Mouse (Mus musculus) neural tube, embryonic 11.5 days (tissue): ENCODE measurements around the gene Ttc4. TPM values are rescaled to one million over a fixed set of nuclear protein-coding genes. Genes with fewer than 3 reads are reported as not detected.

Experiments
- ATAC-seq: fragments of 200-750 bp; cut with Nextera tagmentation; 2 replicates; pipeline ENCODE4 v1.8.0; 2017; ENCODE audit warnings: moderate number of reproducible peaks, mild to moderate bottlenecking, moderate TSS enrichment, moderate library complexity; ENCODE audit not compliant: insufficient read depth, low FRiP score, low TSS enrichment
- DNase-seq: peaks from one replicate; pipeline ENCODE4 v3.0.0-alpha.2; 2015; ENCODE audit warnings: low spot score
- H3K27ac ChIP-seq: fragments of 300-500 bp; sonication (generic); 2 replicates; pipeline ENCODE4 v1.5.1; 2014; ENCODE audit warnings: low read depth, mild to moderate bottlenecking, low read length
- H3K27me3 ChIP-seq: fragments of 300-500 bp; sonication (generic); 2 replicates; pipeline ENCODE4 v1.6.1; 2014; ENCODE audit warnings: mild to moderate bottlenecking, low read length, mixed read lengths; ENCODE audit not compliant: control insufficient read depth, insufficient read depth
- H3K36me3 ChIP-seq: fragments of 300-500 bp; sonication (generic); 2 replicates; pipeline ENCODE4 v1.6.1; 2014; ENCODE audit warnings: mild to moderate bottlenecking, low read length, moderate library complexity, mixed read lengths; ENCODE audit not compliant: control insufficient read depth, insufficient read depth
- H3K4me1 ChIP-seq: fragments of 300-500 bp; sonication (generic); 2 replicates; pipeline ENCODE4 v1.6.1; 2014; ENCODE audit warnings: low read length, mixed read lengths; ENCODE audit not compliant: control insufficient read depth, insufficient read depth
- H3K4me2 ChIP-seq: fragments of 300-500 bp; sonication (generic); 2 replicates; pipeline ENCODE4 v1.6.1; 2014; ENCODE audit warnings: low read depth, mild to moderate bottlenecking, moderate library complexity
- H3K4me3 ChIP-seq: fragments of 300-500 bp; sonication (generic); 2 replicates; pipeline ENCODE4 v1.5.1; 2014; ENCODE audit warnings: low read depth, low read length
- H3K9ac ChIP-seq: fragments of 300-500 bp; sonication (generic); 2 replicates; pipeline ENCODE4 v1.6.1; 2014; ENCODE audit warnings: mild to moderate bottlenecking, low read length
- H3K9me3 ChIP-seq: fragments of 300-500 bp; sonication (generic); 2 replicates; pipeline ENCODE4 v1.6.1; 2016; ENCODE audit warnings: low read length; ENCODE audit not compliant: control insufficient read depth
- WGBS: fragments of 180-500 bp; shearing (Covaris S2); extraction: QIAGEN DNeasy Blood & Tissue Kit; methylation state at CpG from one replicate; pipeline ENCODE4 v1.1.7; 2014; 5-methylcytosine and 5-hydroxymethylcytosine counted together
- polyA plus RNA-seq: library from polyadenylated mRNA; unstranded; fragments of >200 nt; fragmentation: Nextera tagmentation; extraction: Ambion mirVana; gene quantifications from 2 replicates; pipeline ENCODE4 v1.2.1, GENCODE M21; 2014

Ttc4 gene
- polyA plus RNA-seq, result 96.0 and 114 TPM in 2 replicates

DNA sequence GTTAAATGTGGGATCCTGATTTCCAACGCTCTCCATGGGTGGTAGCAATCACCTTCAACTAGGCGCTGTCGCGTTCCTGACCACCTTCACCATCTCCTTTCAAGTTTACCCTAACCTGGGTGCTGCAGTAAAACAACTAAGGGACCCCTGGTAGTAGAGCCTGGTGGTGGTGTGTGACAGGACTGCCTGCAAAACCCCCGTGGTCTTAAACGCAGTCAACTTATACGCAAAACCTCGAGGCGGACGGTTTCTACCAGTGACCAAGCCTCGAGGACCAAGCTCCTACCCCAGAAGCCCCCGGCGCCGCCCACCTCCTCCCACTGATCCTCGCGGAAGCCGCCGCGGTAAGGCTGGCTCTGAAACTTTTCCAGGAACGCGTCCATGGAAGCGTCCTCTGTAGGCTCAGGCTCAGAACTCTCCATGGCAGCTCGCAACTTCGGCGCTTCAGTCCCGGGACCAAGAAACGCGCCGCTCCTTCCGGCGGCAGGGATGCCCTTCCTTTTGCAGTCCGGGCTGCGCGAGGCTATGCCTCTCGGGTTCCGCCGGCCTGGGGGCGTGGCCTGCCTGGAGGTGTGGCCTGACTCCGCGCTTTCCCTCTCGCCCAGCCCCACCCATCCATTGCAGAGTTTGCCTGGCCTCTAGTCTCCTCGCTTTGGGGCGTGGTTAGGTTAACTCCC lies at the start of gene Ttc4:
Gene Ttc4 (minus strand): TSS at position 503 of the 677 bp plus-strand sequence.
- no peaks in the 10 kb centered on the region for H3K27me3 ChIP-seq
- peak within 1 kb of the TSS; percentile 84 for H3K9ac ChIP-seq
- H3K9me3 ChIP-seq, result no peaks in the 10 kb centered on the region
- peak within 1 kb of the TSS; percentile 87 for H3K4me3 ChIP-seq
- DNase-seq (peak; percentile 95), ATAC-seq (peak; percentile 99)
- WGBS, result under 1% methylated on average over 43 of the region's 43 CpGs
- H3K27ac ChIP-seq, result 0 out of 2 replicates have a peak within 1 kb of the TSS, but pooled peaks have one; percentile 14
- 0 out of 2 replicates have a peak, but pooled peaks cover 2% of the 10 kb centered on the region for H3K36me3 ChIP-seq
- peaks cover 5% of the 10 kb centered on the region; the same call in 1 of the 2 replicates for H3K4me1 ChIP-seq
- peak within 1 kb of the TSS; percentile 90 for H3K4me2 ChIP-seq

GRCm38 (mm10) chr4:106720631-106721030 lies 41.9 kb upstream of the Ttc4 start:
- no peak for DNase-seq
- no peaks in the 10 kb centered on the region for H3K9me3 ChIP-seq
- WGBS, result 91% methylated on average over 4 of the region's 4 CpGs
- H3K4me2 ChIP-seq, result no peak overlapping the region
- ATAC-seq, result no peak
- no peak overlapping the region for H3K27ac ChIP-seq
- H3K4me1 ChIP-seq, result no peaks in the 10 kb centered on the region
- no peaks in the 10 kb centered on the region for H3K36me3 ChIP-seq
- no peaks in the 10 kb centered on the region for H3K27me3 ChIP-seq
- H3K9ac ChIP-seq, result no peak overlapping the region
- H3K4me3 ChIP-seq, result no peak overlapping the region

DNA sequence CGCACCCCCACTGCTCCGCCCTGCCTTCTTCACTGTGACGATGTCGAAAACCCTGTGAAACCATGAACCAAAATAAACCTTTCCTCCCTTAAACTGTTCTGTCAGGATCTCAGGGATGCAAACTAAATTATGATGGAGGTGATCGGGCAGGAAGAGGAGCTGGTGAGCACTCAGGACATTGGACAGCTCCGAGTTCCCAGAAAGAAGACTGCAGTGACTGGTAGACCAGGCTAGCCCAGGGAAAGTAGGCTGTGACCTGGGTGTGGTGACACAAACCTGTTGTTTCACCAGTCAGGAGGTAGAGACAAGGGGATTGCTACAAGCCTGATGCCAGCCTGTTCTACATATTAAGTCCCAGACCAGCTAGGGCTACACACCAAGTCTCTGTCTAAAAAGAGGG lies 34.9 kb upstream of the Ttc4 start:
- Histone ChIP-seq H3K36me3 (no peaks in the 10 kb centered on the region), H3K4me2 (no peak overlapping the region), H3K9me3 (no peaks in the 10 kb centered on the region), H3K4me1 (no peaks in the 10 kb centered on the region), H3K27ac (no peak overlapping the region), H3K4me3 (no peak overlapping the region), H3K27me3 (no peaks in the 10 kb centered on the region), H3K9ac (no peak overlapping the region)
- DNase-seq (no peak), ATAC-seq (no peak)
- 90% methylated on average over 6 of the region's 6 CpGs for WGBS

- peak; percentile 78 for DNase-seq
- Histone ChIP-seq H3K27ac (no peak overlapping the region), H3K36me3 (no peaks in the 10 kb centered on the region), H3K4me1 (no peaks in the 10 kb centered on the region), H3K9me3 (no peaks in the 10 kb centered on the region), H3K27me3 (no peaks in the 10 kb centered on the region), H3K9ac (no peak overlapping the region), H3K4me3 (no peak overlapping the region), H3K4me2 (no peak overlapping the region)
- WGBS, result 3% methylated on average over 8 of the region's 8 CpGs
- ATAC-seq, result no peak
These were observed 29.7 kb upstream of the Ttc4 start for GRCm38 (mm10) chr4:106708408-106708807.

- WGBS, result 40% methylated on average over 5 of the region's 5 CpGs
- no peaks in the 10 kb centered on the region for H3K4me1 ChIP-seq
- no peaks in the 10 kb centered on the region for H3K36me3 ChIP-seq
- no peak for DNase-seq
- no peaks in the 10 kb centered on the region for H3K9me3 ChIP-seq
- no peak for ATAC-seq
- H3K9ac ChIP-seq, result no peak overlapping the region
- H3K27ac ChIP-seq, result no peak overlapping the region
- no peak overlapping the region for H3K4me2 ChIP-seq
- H3K27me3 ChIP-seq, result no peaks in the 10 kb centered on the region
- H3K4me3 ChIP-seq, result no peak overlapping the region
These were observed 29.2 kb upstream of the Ttc4 start for GRCm38 (mm10) chr4:106707957-106708356.

DNA sequence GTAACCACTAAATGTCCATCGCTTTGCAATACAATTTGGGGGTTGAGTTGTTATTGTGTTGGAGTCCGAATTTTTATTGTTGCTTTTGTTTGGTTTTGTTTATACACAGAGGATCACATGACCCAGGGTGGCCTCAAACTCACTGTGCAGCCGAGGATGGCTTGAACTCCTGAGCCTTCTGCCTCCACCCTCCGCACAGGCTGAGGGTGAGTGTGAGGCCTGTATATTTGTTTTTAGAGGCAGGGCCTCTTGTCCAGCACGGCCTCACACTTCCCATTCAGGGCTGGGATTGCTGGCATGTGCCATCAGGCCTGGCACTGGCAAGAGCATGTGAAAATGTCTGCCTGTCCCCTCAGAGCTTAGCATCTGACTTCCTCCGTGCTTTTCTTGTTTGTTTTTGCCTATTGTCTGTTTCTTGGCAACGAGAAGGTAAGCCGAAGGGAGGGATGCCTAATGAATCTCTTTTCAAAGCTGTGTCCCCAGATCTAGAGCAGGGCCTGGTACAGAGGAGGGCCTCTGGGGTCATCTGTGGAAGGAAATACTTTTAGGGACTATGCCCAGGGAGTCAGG lies 26.4 kb upstream of the Ttc4 start:
- ATAC-seq (no peak), DNase-seq (no peak)
- no peaks in the 10 kb centered on the region for H3K4me1 ChIP-seq
- H3K4me3 ChIP-seq, result no peak overlapping the region
- no peaks in the 10 kb centered on the region for H3K9me3 ChIP-seq
- WGBS, result 39% methylated on average over 8 of the region's 8 CpGs
- no peak overlapping the region for H3K4me2 ChIP-seq
- H3K9ac ChIP-seq, result 0 out of 2 replicates have a peak overlapping the region, but pooled peaks have one; percentile 18
- H3K27me3 ChIP-seq, result no peaks in the 10 kb centered on the region
- no peaks in the 10 kb centered on the region for H3K36me3 ChIP-seq
- no peak overlapping the region for H3K27ac ChIP-seq

GRCm38 (mm10) chr4:106704416-106704815 lies 25.7 kb upstream of the Ttc4 start:
- H3K36me3 ChIP-seq, result no peaks in the 10 kb centered on the region
- H3K4me1 ChIP-seq, result no peaks in the 10 kb centered on the region
- DNase-seq (no peak), ATAC-seq (no peak)
- H3K9ac ChIP-seq, result no peak overlapping the region
- no peak overlapping the region for H3K4me3 ChIP-seq
- H3K9me3 ChIP-seq, result no peaks in the 10 kb centered on the region
- H3K27ac ChIP-seq, result no peak overlapping the region
- H3K27me3 ChIP-seq, result no peaks in the 10 kb centered on the region
- no peak overlapping the region for H3K4me2 ChIP-seq
- 69% methylated on average over 11 of the region's 11 CpGs for WGBS

- no peaks in the 10 kb centered on the region for H3K27me3 ChIP-seq
- ATAC-seq (no peak), DNase-seq (no peak)
- no peaks in the 10 kb centered on the region for H3K36me3 ChIP-seq
- H3K9me3 ChIP-seq, result no peaks in the 10 kb centered on the region
- no peak overlapping the region for H3K4me2 ChIP-seq
- 83% methylated on average over 10 of the region's 10 CpGs for WGBS
- H3K4me3 ChIP-seq, result no peak overlapping the region
- H3K9ac ChIP-seq, result no peak overlapping the region
- H3K4me1 ChIP-seq, result no peaks in the 10 kb centered on the region
- no peak overlapping the region for H3K27ac ChIP-seq
These were observed 25.2 kb upstream of the Ttc4 start for GRCm38 (mm10) chr4:106703956-106704355.

GRCm38 (mm10) chr4:106700798-106701197 lies 22.1 kb upstream of the Ttc4 start:
- Histone ChIP-seq H3K4me3 (no peak overlapping the region), H3K9me3 (no peaks in the 10 kb centered on the region), H3K4me1 (no peaks in the 10 kb centered on the region), H3K4me2 (no peak overlapping the region), H3K36me3 (no peaks in the 10 kb centered on the region), H3K27me3 (no peaks in the 10 kb centered on the region), H3K27ac (no peak overlapping the region), H3K9ac (no peak overlapping the region)
- no peak for ATAC-seq
- no peak for DNase-seq
- WGBS, result 40% methylated on average over 4 of the region's 4 CpGs
